Mouse (Mus musculus) erythroblast, embryonic 14.5 days (primary cell): ENCODE data around the gene Tep1.

ENCODE experiments used
- GATA1 ChIP-seq: IDR thresholded peaks from 2 replicates; pipeline ENCODE4 v1.6.1; 2012; ENCODE audit warnings: low read length, inconsistent platforms, mixed read lengths
- TAL1 ChIP-seq: IDR thresholded peaks from 3 replicates; pipeline ENCODE4 v1.6.1; 2012; ENCODE audit warnings: low read length, inconsistent platforms, mixed read lengths

GRCm38 (mm10) chr14:50868211-50868610, 2.1 kb downstream of the Tep1 start:
- TF ChIP-seq TAL1 (no peak), GATA1 (no peak)
